In the genomic region with DNA sequence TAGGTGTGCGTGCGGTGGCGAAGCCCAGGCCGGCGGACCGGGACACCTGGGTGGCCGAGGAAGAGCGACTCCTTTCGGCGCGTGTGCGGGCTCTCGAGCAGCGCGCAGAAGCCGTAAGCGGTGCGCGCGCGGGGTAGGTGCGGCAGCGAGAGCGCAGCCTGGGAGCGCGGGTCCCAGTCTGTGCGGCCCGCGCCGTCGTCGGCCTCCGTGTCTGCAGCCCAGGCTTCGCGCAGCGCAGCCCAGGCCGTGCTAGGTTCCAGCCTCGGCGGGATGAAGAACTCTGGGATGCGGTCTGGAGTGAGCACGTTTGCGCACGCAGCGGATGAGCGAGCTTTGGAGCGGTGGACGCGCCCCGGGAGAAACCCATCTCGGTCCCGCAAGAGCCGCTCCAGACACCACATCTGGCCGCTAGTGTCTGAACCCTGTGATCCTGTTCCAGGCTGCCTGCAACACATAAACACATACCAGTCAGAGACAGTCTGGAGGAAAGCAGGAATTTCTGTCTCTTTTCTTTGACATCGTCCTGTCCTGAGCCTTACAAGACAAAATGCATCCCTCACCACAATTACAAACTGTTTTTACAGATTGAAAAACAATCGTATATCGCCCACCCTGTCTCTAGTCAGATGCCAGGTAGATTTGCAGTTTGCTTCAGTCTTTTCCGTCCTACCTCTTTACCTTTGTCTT, we compare ENCODE assay signal across 8 mouse cellular contexts. TPM values are rescaled to one million over a fixed set of nuclear protein-coding genes. Genes with fewer than 3 reads are reported as not detected.
DNase-seq lines count a peak whose midpoint lies in the region; ATAC-seq and TF ChIP-seq lines count a peak whose summit lies in the region.

No protein-coding gene starts in this region.

- no peaks in the 10 kb centered on the region for H3K27me3 ChIP-seq in cerebellum, adult 2 months (ENCODE audit: control insufficient read depth, insufficient read depth, low read length)
- H3K27me3 ChIP-seq in lung, embryonic 16.5 days (ENCODE audit: control insufficient read depth, insufficient read depth, low read depth, low read length): peaks cover 35% of the 10 kb centered on the region
- H3K27me3 ChIP-seq in heart, postnatal 0 days (ENCODE audit: control insufficient read depth, insufficient read depth, low read length): peaks cover 51% of the 10 kb centered on the region
- peaks cover 52% of the 10 kb centered on the region for H3K27me3 ChIP-seq in liver, embryonic 15.5 days
- H3K27me3 ChIP-seq in stomach, embryonic 15.5 days (replicated peaks): peaks cover 24% of the 10 kb centered on the region; the same call in 1 of the 2 replicates

- ATAC-seq in lung, embryonic 16.5 days (ENCODE audit: low read depth): peak; percentile 59
- peak; percentile 44 for ATAC-seq in heart, postnatal 0 days (ENCODE audit: insufficient read depth, low read depth)
- ATAC-seq in liver, embryonic 15.5 days (ENCODE audit: insufficient read depth): peak; percentile 38
- ATAC-seq in stomach, embryonic 15.5 days (ENCODE audit: insufficient read depth, low FRiP score, low read depth): peak; percentile 24

- DNase-seq in cerebellum, adult 2 months: no peak
- no peak for DNase-seq in cerebellum, adult 9-11 months
- DNase-seq in lung, postnatal 14 days: no peak
- no peak for DNase-seq in heart, postnatal 0 days (ENCODE audit: low spot score)
- DNase-seq in frontal cortex, adult 2 months (ENCODE audit: extremely low spot score in 1 of 2, low spot score in 1 of 2): no peak

- H3K27ac ChIP-seq in cerebellum, adult 2 months (ENCODE audit: insufficient read depth, low read length): no peak overlapping the region
- peak overlapping the region; percentile 12; the same call in 1 of the 2 replicates for H3K27ac ChIP-seq in lung, embryonic 16.5 days (ENCODE audit: low read length)
- H3K27ac ChIP-seq in heart, postnatal 0 days (ENCODE audit: low read depth): no peak overlapping the region
- H3K27ac ChIP-seq in liver, embryonic 15.5 days (replicated peaks): no peak overlapping the region
- peak overlapping the region; percentile 1; the same call in 1 of the 2 replicates for H3K27ac ChIP-seq in stomach, embryonic 15.5 days

- H3K4me2 ChIP-seq in lung, embryonic 16.5 days (ENCODE audit: low read depth, low read length): peak overlapping the region; percentile 95
- peak overlapping the region; percentile 94 for H3K4me2 ChIP-seq in heart, postnatal 0 days (ENCODE audit: low read depth, low read length)
- H3K4me2 ChIP-seq in liver, embryonic 15.5 days: peak overlapping the region; percentile 91
- H3K4me2 ChIP-seq in stomach, embryonic 15.5 days: peak overlapping the region; percentile 91

- H3K4me3 ChIP-seq in cerebellum, adult 2 months (replicated peaks; ENCODE audit: insufficient read depth, low read depth, low read length): peak overlapping the region; percentile 49
- peak overlapping the region; percentile 63 for H3K4me3 ChIP-seq in lung, embryonic 16.5 days (ENCODE audit: low read length)
- H3K4me3 ChIP-seq in heart, postnatal 0 days (ENCODE audit: low read depth, low read length): peak overlapping the region; percentile 59
- H3K4me3 ChIP-seq in liver, embryonic 15.5 days (replicated peaks): peak overlapping the region; percentile 63
- H3K4me3 ChIP-seq in stomach, embryonic 15.5 days (replicated peaks): peak overlapping the region; percentile 50

- H3K9ac ChIP-seq in lung, embryonic 16.5 days (ENCODE audit: low read length): peak overlapping the region; percentile 64
- H3K9ac ChIP-seq in heart, postnatal 0 days (replicated peaks; ENCODE audit: low read depth, low read length): 0 out of 2 replicates have a peak overlapping the region, but pooled peaks have one; percentile 2
- peak overlapping the region; percentile 39 for H3K9ac ChIP-seq in liver, embryonic 15.5 days
- peak overlapping the region; percentile 22; the same call in 1 of the 2 replicates for H3K9ac ChIP-seq in stomach, embryonic 15.5 days

- H3K4me1 ChIP-seq in cerebellum, adult 2 months (ENCODE audit: control insufficient read depth, insufficient read depth, low read length): peaks cover 6% of the 10 kb centered on the region; the same call in 1 of the 2 replicates
- H3K4me1 ChIP-seq in lung, embryonic 16.5 days (replicated peaks; ENCODE audit: control insufficient read depth, insufficient read depth, low read length): peaks cover 20% of the 10 kb centered on the region
- peaks cover 10% of the 10 kb centered on the region for H3K4me1 ChIP-seq in heart, postnatal 0 days (ENCODE audit: control insufficient read depth, insufficient read depth)
- peaks cover 21% of the 10 kb centered on the region for H3K4me1 ChIP-seq in liver, embryonic 15.5 days (replicated peaks)
- H3K4me1 ChIP-seq in stomach, embryonic 15.5 days: peaks cover 15% of the 10 kb centered on the region; the same call in 1 of the 2 replicates

- H3K36me3 ChIP-seq in lung, embryonic 16.5 days (ENCODE audit: control insufficient read depth, insufficient read depth, low read length): no peaks in the 10 kb centered on the region
- no peaks in the 10 kb centered on the region for H3K36me3 ChIP-seq in heart, postnatal 0 days (replicated peaks; ENCODE audit: control insufficient read depth, insufficient read depth, low read length)
- H3K36me3 ChIP-seq in liver, embryonic 15.5 days (replicated peaks): no peaks in the 10 kb centered on the region
- H3K36me3 ChIP-seq in stomach, embryonic 15.5 days: no peaks in the 10 kb centered on the region

- TF ChIP-seq EP300 in heart, postnatal 0 days (IDR thresholded peaks at IDR 0.05; ENCODE audit: low read depth): no peak

- H3K9me3 ChIP-seq in lung, embryonic 16.5 days (ENCODE audit: control insufficient read depth, low read length): 0 out of 2 replicates have a peak, but pooled peaks cover 2% of the 10 kb centered on the region
- H3K9me3 ChIP-seq in heart, postnatal 0 days (replicated peaks; ENCODE audit: control insufficient read depth, low read length): 0 out of 2 replicates have a peak, but pooled peaks cover 3% of the 10 kb centered on the region
- no peaks in the 10 kb centered on the region for H3K9me3 ChIP-seq in liver, embryonic 15.5 days (replicated peaks)
- no peaks in the 10 kb centered on the region for H3K9me3 ChIP-seq in stomach, embryonic 15.5 days

- 0 out of 2 replicates have a peak, but pooled peaks have one; percentile 1 for TF ChIP-seq POLR2A in cerebellum, adult 2 months (IDR thresholded peaks at IDR 0.05; ENCODE audit: borderline replicate concordance, insufficient read depth, low read length)

- TF ChIP-seq CTCF in cerebellum, adult 2 months (IDR thresholded peaks at IDR 0.05; ENCODE audit: borderline replicate concordance, insufficient read depth, low read depth, low read length): no peak
- no peak for TF ChIP-seq CTCF in heart, postnatal 0 days (IDR thresholded peaks at IDR 0.05; ENCODE audit: low read depth)

- WGBS in cerebellum, adult 2 months: 2% methylated on average over 57 of the region's 57 CpGs
- under 1% methylated on average over 56 of the region's 57 CpGs for WGBS in lung, embryonic 16.5 days
- WGBS in heart, postnatal 0 days: 1% methylated on average over 46 of the region's 57 CpGs
- WGBS in liver, embryonic 15.5 days (ENCODE audit: insufficient replicate concordance): 1% methylated on average over 57 of the region's 57 CpGs
- 1% methylated on average over 57 of the region's 57 CpGs for WGBS in stomach, embryonic 15.5 days

RNA-seq across cellular contexts. Expression of gene C2cd4a, which starts 0.6 kb away (rescaled TPM):
- polyA plus RNA-seq in cerebellum, adult 2 months (2012; rRNA removed): 0.07 and 0.10 TPM in 2 replicates
- 0.25 TPM in 2 replicates for polyA plus RNA-seq in lung, embryonic 16.5 days (2015; fragmentation: Nextera tagmentation; extraction: Ambion mirVana)
- total RNA-seq in heart, postnatal 0 days (2014; rRNA removed; ENCODE audit: low replicate concordance): not detected in 2 replicates
- polyA plus RNA-seq in heart, postnatal 0 days (2015; fragmentation: Nextera tagmentation; extraction: Ambion mirVana): not detected in 2 replicates
- polyA plus RNA-seq in liver, embryonic 15.5 days (2015; fragmentation: Nextera tagmentation; extraction: Ambion mirVana): 0.74 and 1.2 TPM in 2 replicates
- 1.9 and 2.7 TPM in 2 replicates for polyA plus RNA-seq in stomach, embryonic 15.5 days (2015; fragmentation: Nextera tagmentation; extraction: Ambion mirVana)
- polyA plus RNA-seq in frontal cortex, adult 2 months (2012; rRNA removed): 0.11 and 0.34 TPM in 2 replicates

RNA-seq across cellular contexts. Expression of gene Vps13c, which starts 8.7 kb away (rescaled TPM):
- polyA plus RNA-seq in cerebellum, adult 2 months (2012; rRNA removed): 45.6 and 46.5 TPM in 2 replicates
- 5.4 and 5.8 TPM in 2 replicates for polyA plus RNA-seq in lung, embryonic 16.5 days (2015; fragmentation: Nextera tagmentation; extraction: Ambion mirVana)
- total RNA-seq in heart, postnatal 0 days (2014; rRNA removed; ENCODE audit: low replicate concordance): 14.4 and 26.0 TPM in 2 replicates
- polyA plus RNA-seq in heart, postnatal 0 days (2015; fragmentation: Nextera tagmentation; extraction: Ambion mirVana): 3.9 and 4.5 TPM in 2 replicates
- 4.3 and 4.4 TPM in 2 replicates for polyA plus RNA-seq in liver, embryonic 15.5 days (2015; fragmentation: Nextera tagmentation; extraction: Ambion mirVana)
- 6.1 and 6.7 TPM in 2 replicates for polyA plus RNA-seq in stomach, embryonic 15.5 days (2015; fragmentation: Nextera tagmentation; extraction: Ambion mirVana)
- 35.1 and 41.8 TPM in 2 replicates for polyA plus RNA-seq in frontal cortex, adult 2 months (2012; rRNA removed)

Comparison
In these comparisons a context has a peak if more than half of its experiments do, and no peak if none do; other contexts are left out.
1. H3K27ac ChIP-seq: peak in lung, embryonic 16.5 days (single experiment) and stomach, embryonic 15.5 days (single experiment); none in cerebellum, adult 2 months (single experiment), heart, postnatal 0 days (single experiment) and liver, embryonic 15.5 days (single experiment).
2. H3K9ac ChIP-seq: peak in every context shown above with its lines; median percentile 64 in lung, embryonic 16.5 days; 39 in liver, embryonic 15.5 days; 22 in stomach, embryonic 15.5 days; 2 in heart, postnatal 0 days.
3. Peak in every context shown above with its lines, with median percentiles within 50 percentile points of each other: H3K4me3 ChIP-seq, ATAC-seq and H3K4me2 ChIP-seq.